Mouse (Mus musculus) thymus, adult 2 months (tissue): Measurements from ENCODE around the gene Btaf1.

Experiments
- CTCF ChIP-seq: fragments of 200-500 bp; IDR thresholded peaks from 2 replicates; pipeline ENCODE4 v1.5.1; 2012; ENCODE audit warnings: mild to moderate bottlenecking, control low read depth, low read length, moderate library complexity, borderline replicate concordance; ENCODE audit not compliant: control insufficient read depth, poor library complexity, insufficient read depth; ENCODE audit errors: extremely low read depth
- POLR2A ChIP-seq: fragments of 200-500 bp; IDR thresholded peaks from 2 replicates; pipeline ENCODE4 v1.6.1; 2012; ENCODE audit warnings: mild to moderate bottlenecking, low read length, control low read depth, moderate library complexity; ENCODE audit not compliant: control insufficient read depth, poor library complexity, insufficient read depth; ENCODE audit errors: extremely low read depth

GRCm38 (mm10) chr19:36918441-36919301, 7.2 kb upstream of the Btaf1 start:
- TF ChIP-seq POLR2A (peak; percentile 40; the same call in 1 of the 2 replicates), CTCF (peak; percentile 45; the same call in 1 of the 2 replicates)
